Mouse (Mus musculus): ENCODE measurements around the gene Bst1.

Bst1 gene

GRCm38 (mm10) chr5:43807744-43808696 is 10.7 kb upstream of the Bst1 start:
- in situ Hi-C loops (cut with MboI; ENCODE audit: unreplicated experiment in 2 of 2), result no loop called here

GRCm38 (mm10) chr5:43810427-43811062 is 8.1 kb upstream of the Bst1 start:
- in situ Hi-C loops (cut with MboI; ENCODE audit: unreplicated experiment in 2 of 2), result no loop called here

DNA sequence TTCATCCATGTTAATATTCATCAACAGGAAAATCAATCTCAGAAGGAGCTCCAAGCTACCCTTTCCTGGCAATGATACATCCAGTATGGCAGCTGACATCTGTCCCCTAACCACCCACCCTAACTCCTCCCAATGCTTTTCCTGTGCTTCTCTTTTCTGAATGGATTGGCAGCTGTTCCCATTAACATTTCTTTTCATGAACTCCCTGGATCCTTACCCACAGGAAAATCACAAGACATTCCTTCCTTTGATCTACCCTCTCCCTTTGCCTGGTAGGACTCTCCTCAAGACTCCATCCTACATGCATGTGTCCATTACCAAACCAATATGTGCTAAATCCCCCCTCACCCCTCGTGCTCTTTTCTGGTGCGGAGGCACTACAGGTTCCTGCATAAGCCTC is 4.1 kb upstream of the Bst1 start:
- in situ Hi-C loops (cut with MboI; ENCODE audit: unreplicated experiment in 2 of 2), result no loop called here

GRCm38 (mm10) chr5:43815769-43816168 is 2.9 kb upstream of the Bst1 start:
- in situ Hi-C loops (cut with MboI; ENCODE audit: unreplicated experiment in 2 of 2), result no loop called here

DNA sequence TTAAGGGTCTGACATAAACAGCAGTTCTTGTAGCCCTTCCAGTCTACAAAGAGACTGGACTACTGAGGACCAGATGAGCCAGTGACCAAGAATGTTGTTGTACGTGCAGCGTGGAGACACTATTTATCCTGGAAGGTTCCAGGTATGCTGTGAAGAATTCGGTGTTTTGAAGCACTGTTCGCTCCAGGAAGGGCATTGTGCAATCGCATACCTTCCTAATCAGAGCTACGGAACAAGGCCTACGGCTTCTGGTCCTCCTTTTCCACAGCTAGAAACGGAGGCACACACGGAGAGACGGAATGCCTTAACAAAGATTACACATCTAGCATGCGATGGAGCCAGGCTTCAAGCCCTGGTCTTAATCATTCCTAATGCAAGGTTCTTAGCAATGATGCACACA is 2.1 kb downstream of the Bst1 start:
- in situ Hi-C loops (cut with MboI; ENCODE audit: unreplicated experiment in 2 of 2), result loop anchor here (10.0 kb wide), 5 partner anchors 46 to 404 kb away; partner anchors contain the start of gene Tapt1 (in 1 of the 2)

GRCm38 (mm10) chr5:43821538-43821937 is 2.9 kb downstream of the Bst1 start, which contains the start of gene Fbxl5:
Gene Fbxl5, minus strand, starts transcription at chr5:43821638.
- in situ Hi-C loops (cut with MboI; ENCODE audit: unreplicated experiment in 2 of 2), result loop anchor here (10.0 kb wide), 5 partner anchors 47 to 403 kb away; partner anchors contain the start of gene Tapt1 (in 1 of the 2)

DNA sequence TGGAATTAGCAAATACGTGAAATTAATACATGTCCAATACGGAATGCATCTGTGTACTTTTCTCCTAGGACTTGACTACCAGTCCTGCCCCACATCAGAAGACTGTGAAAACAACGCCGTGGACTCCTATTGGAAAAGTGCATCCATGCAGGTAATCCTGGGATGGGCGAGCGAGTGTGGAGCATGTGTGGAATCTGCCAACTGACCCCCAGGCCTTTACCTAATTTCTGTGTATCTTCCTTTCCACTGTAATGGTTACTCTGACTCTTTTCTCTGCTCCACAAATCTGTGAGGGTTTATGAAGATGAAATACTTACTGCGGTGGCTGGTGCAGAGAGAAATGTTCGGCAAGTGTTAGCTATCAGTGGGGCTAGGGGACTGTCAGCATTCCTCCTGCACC is 3.5 kb downstream of the Bst1 start:
- in situ Hi-C loops (cut with MboI; ENCODE audit: unreplicated experiment in 2 of 2), result loop anchor here (10.0 kb wide), 5 partner anchors 47 to 403 kb away; partner anchors contain the start of gene Tapt1 (in 1 of the 2)

GRCm38 (mm10) chr5:43822824-43823223 is 4.1 kb downstream of the Bst1 start:
- in situ Hi-C loops (cut with MboI; ENCODE audit: unreplicated experiment in 2 of 2), result loop anchor here (10.0 kb wide), 5 partner anchors 48 to 402 kb away; partner anchors contain the start of gene Tapt1 (in 1 of the 2)

GRCm38 (mm10) chr5:43824580-43824979 is 5.9 kb downstream of the Bst1 start:
- in situ Hi-C loops (cut with MboI; ENCODE audit: unreplicated experiment in 2 of 2), result loop anchor here (10.0 kb wide), 5 partner anchors 50 to 400 kb away; partner anchors contain the start of gene Tapt1 (in 1 of the 2)

DNA sequence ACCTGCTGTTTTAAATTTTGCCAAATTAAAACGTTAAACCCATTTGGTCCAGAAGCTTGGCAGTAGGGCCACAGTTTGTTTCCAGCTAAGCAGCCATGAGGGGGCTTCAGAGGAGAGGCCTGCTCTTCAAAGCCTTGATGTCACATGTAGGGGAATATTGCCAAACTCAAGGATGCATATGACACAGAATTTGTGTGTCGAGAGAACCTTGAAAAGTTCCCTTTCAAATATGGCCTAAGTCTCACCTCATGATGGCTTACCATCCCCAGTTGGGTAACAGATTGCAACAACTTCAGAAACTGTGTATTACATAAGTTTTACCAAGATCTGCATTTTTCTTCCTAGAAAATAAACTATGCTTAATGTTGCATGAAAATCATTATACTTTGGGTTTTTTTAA is 8.2 kb downstream of the Bst1 start:
- in situ Hi-C loops (cut with MboI; ENCODE audit: unreplicated experiment in 2 of 2), result loop anchor here (10.0 kb wide), 5 partner anchors 52 to 402 kb away; partner anchors contain the start of gene Tapt1 (in 1 of the 2)

DNA sequence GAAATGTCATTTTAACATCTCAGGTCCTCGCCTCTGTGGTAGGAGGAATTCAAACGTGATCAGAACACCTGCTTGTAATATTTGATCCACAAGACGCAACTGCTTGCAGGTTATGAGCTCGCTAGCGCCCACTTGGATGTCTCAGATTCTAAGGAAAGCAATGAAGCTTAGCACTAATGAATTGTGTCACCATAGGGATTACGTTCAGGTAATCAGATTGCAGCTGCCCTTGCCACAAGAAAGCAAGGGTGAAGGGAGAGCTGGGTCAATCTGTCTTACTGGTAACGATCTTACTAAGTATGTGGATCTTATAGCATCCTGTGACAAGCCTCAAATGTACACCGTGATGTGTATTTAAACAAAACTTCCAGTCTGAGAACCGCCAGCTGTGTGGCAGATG is 8.7 kb downstream of the Bst1 start:
- in situ Hi-C loops (cut with MboI; ENCODE audit: unreplicated experiment in 2 of 2), result loop anchor here (10.0 kb wide), 5 partner anchors 53 to 403 kb away; partner anchors contain the start of gene Tapt1 (in 1 of the 2)

- in situ Hi-C loops (cut with MboI; ENCODE audit: unreplicated experiment in 2 of 2), result no loop called here
Measured at GRCm38 (mm10) chr5:43836590-43836989, 17.9 kb downstream of the Bst1 start.

DNA sequence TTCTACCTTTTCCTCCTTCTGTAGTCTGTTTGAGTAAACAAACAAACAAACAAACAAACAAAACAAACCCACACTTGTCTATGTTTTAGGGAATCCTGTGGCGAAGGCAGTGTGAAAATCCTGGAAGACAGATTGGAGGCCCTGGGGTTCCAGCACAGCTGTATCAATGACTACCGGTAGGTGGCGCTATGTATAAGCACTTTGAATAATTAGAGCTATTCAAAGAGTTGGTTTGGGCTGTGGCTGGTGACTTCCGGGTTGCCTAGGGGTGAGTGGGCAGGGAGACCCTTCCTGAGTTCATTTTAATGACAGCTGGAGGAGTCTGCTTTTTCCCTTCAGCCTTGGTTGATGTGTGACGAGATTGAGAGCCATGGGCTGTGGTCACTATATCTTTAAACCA is 18.7 kb downstream of the Bst1 start:
- in situ Hi-C loops (cut with MboI; ENCODE audit: unreplicated experiment in 2 of 2), result no loop called here

DNA sequence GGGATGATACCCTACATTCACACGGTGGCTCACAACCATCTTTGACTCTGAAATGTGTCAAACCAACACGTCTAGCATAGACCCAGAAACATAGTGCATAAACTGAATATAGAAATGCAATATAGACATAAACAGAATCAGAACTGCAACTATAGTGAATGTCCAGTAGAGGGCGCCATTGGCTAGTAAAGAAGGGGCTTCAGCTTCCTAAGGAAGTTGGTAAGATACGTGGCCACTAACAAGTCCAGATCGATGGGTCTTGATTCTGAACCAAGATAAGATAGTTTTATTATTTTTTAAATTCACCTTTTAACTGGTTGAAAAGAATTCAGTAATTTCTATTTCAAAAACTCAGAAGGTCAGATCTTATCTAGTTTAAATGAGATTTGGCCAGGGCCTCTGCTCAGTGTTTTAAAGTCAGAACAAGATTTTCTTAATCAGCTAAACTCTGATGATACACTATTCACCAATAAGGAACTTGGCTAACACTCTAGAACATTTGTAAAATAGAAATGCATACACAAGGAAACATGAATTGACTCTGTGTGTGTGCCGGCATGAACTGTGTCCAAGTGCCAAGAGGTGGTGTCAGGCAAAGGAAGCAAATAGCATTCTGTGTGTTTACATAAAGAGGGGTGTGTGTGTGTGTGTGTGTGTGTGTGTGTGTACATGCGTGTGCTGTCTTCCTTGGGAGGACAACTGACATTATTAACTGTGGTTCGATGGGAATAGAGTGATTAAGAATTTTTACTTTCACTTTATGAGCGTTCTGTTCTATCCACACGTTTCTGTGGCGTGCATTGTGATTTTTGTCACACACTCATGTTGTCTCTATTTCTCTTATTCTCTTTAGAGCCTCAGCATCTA is 22.7 kb downstream of the Bst1 start:
- in situ Hi-C loops (cut with MboI; ENCODE audit: unreplicated experiment in 2 of 2), result loop anchor here (10.0 kb wide), 2 partner anchors 53 to 153 kb away; no protein-coding TSS in a partner anchor

DNA sequence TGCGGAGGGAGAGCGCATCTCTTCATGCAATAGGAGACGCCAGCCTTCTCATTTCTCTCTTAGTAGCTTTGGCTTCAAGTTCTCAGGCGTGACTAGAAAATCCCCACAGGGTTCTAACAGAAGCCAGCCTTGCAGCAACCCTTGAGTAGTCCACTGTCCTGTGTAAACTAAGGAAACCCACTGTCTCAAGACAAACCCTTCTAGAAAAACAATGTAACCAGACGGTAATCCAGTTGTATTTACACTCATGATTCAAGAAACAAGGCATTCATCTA is 23.3 kb downstream of the Bst1 start:
- in situ Hi-C loops (cut with MboI; ENCODE audit: unreplicated experiment in 2 of 2), result loop anchor here (10.0 kb wide), 2 partner anchors 53 to 153 kb away; no protein-coding TSS in a partner anchor

- in situ Hi-C loops (cut with MboI; ENCODE audit: unreplicated experiment in 2 of 2), result loop anchor here (10.0 kb wide), 2 partner anchors 52 to 152 kb away; no protein-coding TSS in a partner anchor
Measured at GRCm38 (mm10) chr5:43842576-43843155, 24.0 kb downstream of the Bst1 start.

DNA sequence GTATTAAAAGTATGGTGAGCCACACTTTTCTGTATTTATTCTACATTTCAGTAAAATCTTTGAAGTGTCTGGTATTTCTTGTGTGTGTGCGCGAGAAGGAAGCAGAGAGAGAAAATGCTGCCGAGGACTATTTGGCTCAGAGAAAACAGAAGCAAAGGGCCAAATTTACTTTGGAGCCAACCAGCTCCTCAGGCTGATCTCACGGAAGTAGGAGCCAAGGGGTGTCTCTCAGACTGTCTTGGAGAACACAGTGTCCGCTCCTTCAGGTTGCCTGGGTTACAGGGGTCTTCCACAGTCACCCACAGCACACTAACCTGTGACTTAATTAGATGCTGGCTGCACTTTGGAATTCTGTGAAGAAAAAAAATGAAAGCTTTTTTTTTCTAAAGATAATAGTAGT is 26.4 kb downstream of the Bst1 start:
- in situ Hi-C loops (cut with MboI; ENCODE audit: unreplicated experiment in 2 of 2), result loop anchor here (10.0 kb wide), 2 partner anchors 50 to 150 kb away; no protein-coding TSS in a partner anchor

GRCm38 (mm10) chr5:43845646-43846045 is 27.0 kb downstream of the Bst1 start:
- in situ Hi-C loops (cut with MboI; ENCODE audit: unreplicated experiment in 2 of 2), result loop anchor here (10.0 kb wide), 2 partner anchors 49 to 149 kb away; no protein-coding TSS in a partner anchor

- in situ Hi-C loops (cut with MboI; ENCODE audit: unreplicated experiment in 2 of 2), result loop anchor here (10.0 kb wide), 2 partner anchors 49 to 149 kb away; no protein-coding TSS in a partner anchor
Measured at GRCm38 (mm10) chr5:43846227-43846626, 27.5 kb downstream of the Bst1 start.

Data from v-Abl transformed pro-B cells (cell line).